Comparison of ENCODE assay signal across 12 mouse cellular contexts in genomic region chr2:131498219-131498618, GRCm38 (mm10). TPM values are rescaled to one million over a fixed set of nuclear protein-coding genes. Genes with fewer than 3 reads are reported as not detected.
DNase-seq lines count a peak whose midpoint lies in the region; ATAC-seq lines count a peak whose summit lies in the region.
"Had no signal": no experiment of that assay in that cellular context is flagged by ENCODE, and none has a peak within 500 bp of the region (broad histone marks: within the 10 kb centered on the region; RNA-seq: fewer than 3 reads in every experiment).

No protein-coding gene starts in this region.

- H3K4me1 ChIP-seq in limb, embryonic 12.5 days (replicated peaks), result peaks cover 86% of the 10 kb centered on the region
- peaks cover 58% of the 10 kb centered on the region for H3K4me1 ChIP-seq in limb, embryonic 10.5 days
- peaks cover 30% of the 10 kb centered on the region for H3K4me1 ChIP-seq in embryonic facial prominence, embryonic 14.5 days (ENCODE audit: control insufficient read depth, insufficient read depth, low read length)

- 0 out of 2 replicates have a peak overlapping the region, but pooled peaks have one; percentile 25 for H3K27ac ChIP-seq in limb, embryonic 12.5 days
- H3K27ac ChIP-seq in limb, embryonic 10.5 days, result no peak overlapping the region
- H3K27ac ChIP-seq in embryonic facial prominence, embryonic 14.5 days (replicated peaks; ENCODE audit: low read depth, low read length), result no peak overlapping the region
- H3K27ac ChIP-seq: neural tube, embryonic 13.5 days had no signal

- no peak overlapping the region for H3K4me2 ChIP-seq in limb, embryonic 12.5 days
- H3K4me2 ChIP-seq in embryonic facial prominence, embryonic 14.5 days (ENCODE audit: low read depth, low read length), result no peak overlapping the region
- H3K4me2 ChIP-seq: neural tube, embryonic 13.5 days had no signal

- H3K27me3 ChIP-seq in limb, embryonic 12.5 days, result no peaks in the 10 kb centered on the region
- 0 out of 2 replicates have a peak, but pooled peaks cover 4% of the 10 kb centered on the region for H3K27me3 ChIP-seq in limb, embryonic 10.5 days (ENCODE audit: low read depth, poor library complexity, severe bottlenecking)
- no peaks in the 10 kb centered on the region for H3K27me3 ChIP-seq in embryonic facial prominence, embryonic 14.5 days (replicated peaks; ENCODE audit: control insufficient read depth, insufficient read depth, low read length)
- H3K27me3 ChIP-seq: neural tube, embryonic 13.5 days had no signal

- H3K36me3 ChIP-seq in limb, embryonic 12.5 days, result no peaks in the 10 kb centered on the region
- H3K36me3 ChIP-seq in limb, embryonic 10.5 days, result no peaks in the 10 kb centered on the region
- no peaks in the 10 kb centered on the region for H3K36me3 ChIP-seq in embryonic facial prominence, embryonic 14.5 days (ENCODE audit: control insufficient read depth, insufficient read depth, low read length)
- H3K36me3 ChIP-seq: G1E; neural tube, embryonic 13.5 days had no signal

- no peaks in the 10 kb centered on the region for H3K9me3 ChIP-seq in limb, embryonic 12.5 days
- H3K9me3 ChIP-seq in limb, embryonic 10.5 days (replicated peaks), result no peaks in the 10 kb centered on the region
- no peaks in the 10 kb centered on the region for H3K9me3 ChIP-seq in embryonic facial prominence, embryonic 14.5 days (ENCODE audit: control insufficient read depth, low read length)
- H3K9me3 ChIP-seq: G1E; neural tube, embryonic 13.5 days had no signal

- no peak for DNase-seq in limb, embryonic 10.5 days (ENCODE audit: low spot score)
- DNase-seq in cerebellum, adult 8-10 months, result peak; percentile 46
- DNase-seq in embryonic facial prominence, embryonic 14.5 days (ENCODE audit: low spot score), result peak; percentile 48
- peak; percentile 55 for DNase-seq in heart, postnatal 4 days
- DNase-seq in urinary bladder, postnatal 4 days (ENCODE audit: low spot score in 2 of 2), result no peak
- no peak for DNase-seq in embryo, embryonic 11 days
- DNase-seq: adrenal gland, adult 8-10 months had no signal

- H3K4me3 ChIP-seq in limb, embryonic 12.5 days (replicated peaks), result no peak overlapping the region
- H3K4me3 ChIP-seq in limb, embryonic 10.5 days, result no peak overlapping the region
- H3K4me3 ChIP-seq in embryonic facial prominence, embryonic 14.5 days (ENCODE audit: low read depth, low read length), result no peak overlapping the region
- H3K4me3 ChIP-seq: neural tube, embryonic 13.5 days had no signal

- 63% methylated on average over 7 of the region's 7 CpGs for WGBS in limb, embryonic 12.5 days
- WGBS in limb, embryonic 10.5 days, result 73% methylated on average over 7 of the region's 7 CpGs
- WGBS in embryonic facial prominence, embryonic 14.5 days, result 54% methylated on average over 7 of the region's 7 CpGs

- no peak for ATAC-seq in limb, embryonic 12.5 days (ENCODE audit: insufficient number of reproducible peaks, insufficient read depth, low FRiP score, low TSS enrichment, low read depth)
- 0 out of 2 replicates have a peak, but pooled peaks have one; percentile 30 for ATAC-seq in embryonic facial prominence, embryonic 14.5 days (ENCODE audit: low read depth)
- ATAC-seq: intestine, embryonic 16.5 days; lung, postnatal 0 days had no signal

- H3K9ac ChIP-seq in limb, embryonic 12.5 days (replicated peaks), result no peak overlapping the region
- no peak overlapping the region for H3K9ac ChIP-seq in embryonic facial prominence, embryonic 14.5 days (ENCODE audit: low read depth, low read length)
- H3K9ac ChIP-seq: neural tube, embryonic 13.5 days had no signal

RNA-seq across cellular contexts. Expression of gene Smox, which starts 6.9 kb away (rescaled TPM):
- polyA plus RNA-seq in limb, embryonic 12.5 days (2016; fragmentation: Nextera tagmentation; extraction: Ambion mirVana), result 85.5 and 96.5 TPM in 2 replicates
- polyA plus RNA-seq in limb, embryonic 10.5 days (2016; fragmentation: Nextera tagmentation; extraction: Ambion mirVana), result 39.0 and 67.2 TPM in 2 replicates
- 28.9 and 33.2 TPM in 2 replicates for polyA plus RNA-seq in embryonic facial prominence, embryonic 14.5 days (2014; fragmentation: Nextera tagmentation; extraction: Ambion mirVana)
- total RNA-seq in heart, postnatal 4 days (2021), result 10 to 100 TPM; 33.7 to 35.2 TPM

Comparison
In these comparisons a context has a peak if more than half of its experiments do, and no peak if none do; other contexts are left out.
1. DNase-seq: peak in cerebellum, adult 8-10 months (single experiment), embryonic facial prominence, embryonic 14.5 days (single experiment) and heart, postnatal 4 days (single experiment); none in limb, embryonic 10.5 days (single experiment), urinary bladder, postnatal 4 days (0 of 2) and embryo, embryonic 11 days (single experiment).